Mouse (Mus musculus) WW6 (cell line): ENCODE data around the gene Dhx16.

Experiments used
- DNase-seq: peaks from one replicate; pipeline ENCODE4 v3.0.0-alpha.2; 2013; ENCODE audit warnings: low read depth, low spot score

The Dhx16 gene

GRCm38 (mm10) chr17:35859835-35860234 lies 19.8 kb upstream of the Dhx16 start:
- DNase-seq, result no peak

GRCm38 (mm10) chr17:35860831-35861197 lies 18.8 kb upstream of the Dhx16 start:
- DNase-seq, result no peak

GRCm38 (mm10) chr17:35861198-35861857 lies 18.3 kb upstream of the Dhx16 start, which contains the start of gene Nrm:
Gene Nrm (plus strand): TSS chr17:35861318.
- no peak for DNase-seq

- DNase-seq, result no peak
These were observed 14.7 kb upstream of the Dhx16 start for GRCm38 (mm10) chr17:35864832-35865353.

- DNase-seq, result no peak
These were observed 13.9 kb upstream of the Dhx16 start, which contains the start of gene Ppp1r18 for GRCm38 (mm10) chr17:35865481-35866280. Gene Ppp1r18 (plus strand): TSS chr17:35865593.

- no peak for DNase-seq
These were observed 13.3 kb upstream of the Dhx16 start for GRCm38 (mm10) chr17:35866281-35866831.

GRCm38 (mm10) chr17:35866911-35867890 lies 12.4 kb upstream of the Dhx16 start:
- no peak for DNase-seq

- DNase-seq, result no peak
These were observed 11.3 kb upstream of the Dhx16 start for GRCm38 (mm10) chr17:35868165-35868820.

GRCm38 (mm10) chr17:35868961-35869345 lies 10.7 kb upstream of the Dhx16 start:
- no peak for DNase-seq

GRCm38 (mm10) chr17:35869346-35870067 lies 10.1 kb upstream of the Dhx16 start:
- DNase-seq, result no peak

- DNase-seq, result no peak
These were observed 9.3 kb upstream of the Dhx16 start for GRCm38 (mm10) chr17:35870151-35870883.

GRCm38 (mm10) chr17:35870884-35871696 lies 8.5 kb upstream of the Dhx16 start:
- no peak for DNase-seq

- no peak for DNase-seq
These were observed 5.7 kb upstream of the Dhx16 start for GRCm38 (mm10) chr17:35873774-35874519.

- DNase-seq, result no peak
These were observed 4.9 kb upstream of the Dhx16 start for GRCm38 (mm10) chr17:35874721-35875120.

GRCm38 (mm10) chr17:35882924-35883323 lies 3.3 kb downstream of the Dhx16 start:
- no peak for DNase-seq

- DNase-seq, result no peak
These were observed 4.2 kb downstream of the Dhx16 start for GRCm38 (mm10) chr17:35883777-35884176.

GRCm38 (mm10) chr17:35887725-35888124 lies 8.1 kb downstream of the Dhx16 start:
- no peak for DNase-seq
